Mouse (Mus musculus) myocyte (in vitro differentiated cells): ENCODE data around the gene Sox15. TPM values are rescaled to one million over a fixed set of nuclear protein-coding genes. Genes with fewer than 3 reads are reported as not detected.
"Not testable (repeated sequence)": the region's sequence is repeated elsewhere in the genome, so short reads cannot be mapped to it uniquely, and the experiment has no call there.

Experiments used
- H3K27me3 ChIP-seq: one replicate; pipeline ENCODE4 v1.6.1; 2011; ENCODE audit not compliant: control insufficient read depth, insufficient read depth, insufficient read length
- H3K36me3 ChIP-seq: one replicate; pipeline ENCODE4 v1.6.1; 2011; ENCODE audit not compliant: control insufficient read depth, insufficient read depth
- H3K4me2 ChIP-seq: one replicate; pipeline ENCODE4 v1.6.1; 2011; ENCODE audit warnings: low read depth, control low read depth
- H3K4me3 ChIP-seq: one replicate; pipeline ENCODE4 v1.5.1; 2011; ENCODE audit warnings: mild to moderate bottlenecking, control low read depth, moderate library complexity
- H3K79me2 ChIP-seq: one replicate; pipeline ENCODE4 v1.6.1; 2011; ENCODE audit not compliant: control insufficient read depth, insufficient read depth
- H3ac ChIP-seq: one replicate; pipeline ENCODE4 v1.6.1; 2011; ENCODE audit not compliant: control insufficient read depth, insufficient read length
- CEBPB ChIP-seq: IDR thresholded peaks from 2 replicates; pipeline ENCODE4 v1.6.1; 2011; ENCODE audit warnings: mild to moderate bottlenecking, moderate library complexity; ENCODE audit not compliant: poor library complexity, insufficient read depth, severe bottlenecking
- MAX ChIP-seq: IDR thresholded peaks from one replicate; pipeline ENCODE4 v1.6.1; 2011; ENCODE audit warnings: low read depth, mild to moderate bottlenecking, control low read depth
- MYOD1 ChIP-seq, 3 experiments: IDR thresholded peaks; one replicate each; pipeline ENCODE4 v1.6.1; 2011; ENCODE audit warnings: control low read depth in 2 of 3, low read depth in 2 of 3, mild to moderate bottlenecking in 2 of 3, moderate library complexity in 1 of 3; ENCODE audit not compliant: insufficient read length in 2 of 3, control insufficient read depth in 1 of 3
- MYOG ChIP-seq, 3 experiments: IDR thresholded peaks; one replicate each; pipeline ENCODE4 v1.6.1; 2011; ENCODE audit warnings: control low read depth in 2 of 3, low read depth in 2 of 3, mild to moderate bottlenecking in 2 of 3; ENCODE audit not compliant: insufficient read length in 2 of 3, control insufficient read depth in 1 of 3, insufficient read depth in 1 of 3
- POLR2A ChIP-seq: IDR thresholded peaks from one replicate; pipeline ENCODE4 v1.6.1; 2011; ENCODE audit warnings: low read depth, mild to moderate bottlenecking, control low read depth, moderate library complexity; ENCODE audit not compliant: insufficient read length
- POLR2AphosphoS2 ChIP-seq: IDR thresholded peaks from one replicate; pipeline ENCODE4 v1.6.1; 2011; ENCODE audit warnings: low read depth, control low read depth; ENCODE audit not compliant: insufficient read length
- REST ChIP-seq: IDR thresholded peaks from one replicate; pipeline ENCODE4 v1.6.1; 2011; ENCODE audit warnings: mild to moderate bottlenecking, control low read depth, moderate library complexity; ENCODE audit not compliant: insufficient read depth, insufficient read length
- SRF ChIP-seq: IDR thresholded peaks from one replicate; pipeline ENCODE4 v1.6.1; 2011; ENCODE audit warnings: low read depth; ENCODE audit not compliant: control insufficient read depth, insufficient read length
- TCF12 ChIP-seq: IDR thresholded peaks from one replicate; pipeline ENCODE4 v1.6.1; 2011; ENCODE audit warnings: mild to moderate bottlenecking, control low read depth; ENCODE audit not compliant: poor library complexity, insufficient read depth, severe bottlenecking
- TCF3 ChIP-seq: IDR thresholded peaks from one replicate; pipeline ENCODE4 v1.6.1; 2011; ENCODE audit warnings: low read depth, control low read depth; ENCODE audit not compliant: insufficient read length
- USF1 ChIP-seq: IDR thresholded peaks from one replicate; pipeline ENCODE4 v1.6.1; 2011; ENCODE audit warnings: low read depth, mild to moderate bottlenecking, control low read depth, moderate library complexity
- polyA plus RNA-seq: library from polyadenylated mRNA; unstranded; fragments of >200 nt; fragmentation: generic; extraction: Trizol; gene quantifications from one replicate; pipeline ENCODE4 v1.2.1, GENCODE M21; 2012; ENCODE audit warnings: missing spikeins

Sox15 gene
- polyA plus RNA-seq, 1 experiment = 0.07 TPM

DNA sequence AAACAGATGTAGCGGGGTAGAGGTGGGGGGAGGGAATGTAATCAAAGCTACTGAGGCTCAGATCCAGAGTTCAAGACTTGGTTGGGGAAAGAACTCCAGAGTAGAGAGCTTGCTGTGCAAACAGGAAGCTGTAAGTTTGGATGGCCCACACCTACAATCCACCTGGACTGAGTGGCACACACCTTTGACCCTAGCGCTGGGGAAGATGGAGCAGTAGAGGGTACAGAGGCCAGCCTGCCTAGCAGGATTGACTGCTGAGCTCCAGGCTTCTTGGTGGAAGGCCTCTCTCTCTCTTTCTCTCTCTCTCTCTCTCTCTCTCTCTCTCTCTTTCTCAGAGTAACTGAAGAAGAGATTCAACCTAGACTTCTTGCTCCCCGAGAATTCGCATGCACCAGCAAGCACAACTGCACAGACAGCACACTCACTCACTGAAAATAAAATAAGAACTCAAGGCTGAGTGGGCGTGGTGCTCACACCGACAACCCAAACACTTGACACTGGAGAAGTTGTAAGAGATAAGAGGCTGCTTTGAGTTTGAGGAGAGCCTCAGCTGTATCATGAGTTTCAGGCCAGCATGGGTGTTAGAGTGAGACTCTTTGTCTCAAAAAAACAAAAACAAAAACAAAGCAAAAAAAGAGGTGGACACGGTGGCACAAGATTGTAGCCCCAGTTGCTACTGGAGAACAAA, 34.6 kb upstream of the Sox15 start:
- TF ChIP-seq POLR2AphosphoS2 (no peak), MAX (no peak)
- Histone ChIP-seq H3K79me2 (no peaks in the 10 kb centered on the region), H3K4me3 (no peak overlapping the region), H3K36me3 (no peaks in the 10 kb centered on the region), H3K27me3 (peaks cover 7% of the 10 kb centered on the region), H3ac (no peak overlapping the region), H3K4me2 (no peak overlapping the region)

DNA sequence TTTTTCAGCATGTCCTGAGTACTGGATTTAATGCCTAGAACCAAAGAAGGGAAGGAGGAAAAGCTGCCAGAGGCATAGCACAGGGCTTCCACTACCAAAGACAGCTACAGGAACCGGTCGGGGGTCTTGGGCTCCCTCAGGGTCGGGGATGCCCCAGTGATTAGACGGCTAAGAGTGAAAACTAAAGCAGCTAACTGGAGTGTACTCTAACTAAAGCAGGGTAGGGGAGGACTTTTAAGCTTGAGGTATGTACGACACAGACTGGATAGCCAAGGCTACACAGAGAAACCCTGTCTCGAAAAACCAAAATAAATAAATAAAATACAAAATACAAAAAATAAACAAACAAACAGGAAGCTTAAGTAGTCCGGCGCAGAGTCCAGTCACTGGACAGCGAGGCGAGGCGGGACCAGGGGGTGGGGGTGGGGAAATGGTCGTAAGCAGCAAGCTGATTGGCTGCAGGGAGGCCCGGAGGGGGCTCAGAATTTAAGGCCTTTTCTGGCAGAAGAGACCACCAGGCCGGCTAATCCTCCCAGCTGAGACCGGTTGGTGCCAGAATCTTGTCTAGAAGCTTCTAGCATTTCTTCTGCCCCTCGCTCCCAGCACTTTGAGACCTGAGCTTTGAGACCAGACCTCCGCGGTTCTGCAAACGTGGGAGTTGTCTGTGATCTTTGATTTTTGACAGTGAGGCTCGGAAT, 33.4 kb upstream of the Sox15 start, which contains the start of gene Sat2:
Sat2 (plus strand) TSS at position 454 of the 698 bp plus-strand sequence.
- Histone ChIP-seq H3K27me3 (peaks cover 7% of the 10 kb centered on the region), H3K4me2 (peak within 1 kb of the TSS; percentile 91), H3ac (peak within 1 kb of the TSS; percentile 24), H3K79me2 (no peaks in the 10 kb centered on the region), H3K4me3 (peak within 1 kb of the TSS; percentile 55), H3K36me3 (no peaks in the 10 kb centered on the region)
- no peak for TF ChIP-seq REST
- TF ChIP-seq POLR2A = peak; percentile 31

DNA sequence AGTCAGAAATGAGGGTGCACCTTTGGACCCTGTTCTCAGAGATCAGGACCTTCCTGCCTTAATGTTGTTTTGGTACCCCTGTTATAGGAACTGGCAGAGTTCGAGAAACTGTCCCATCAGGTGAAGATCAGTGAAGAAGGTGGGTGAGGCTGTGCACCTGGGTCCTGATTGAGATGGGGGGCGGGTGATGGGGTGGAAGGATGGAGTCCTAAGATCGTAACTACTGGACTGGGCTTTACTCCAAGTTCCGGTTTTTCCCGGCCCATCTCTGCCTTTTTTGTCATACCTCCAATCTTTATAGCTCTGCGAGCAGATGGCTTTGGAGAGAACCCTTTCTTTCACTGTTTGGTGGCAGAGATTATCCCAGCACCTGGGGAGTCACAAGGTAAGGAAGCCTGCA, 32.7 kb upstream of the Sox15 start:
- Histone ChIP-seq H3K36me3 (no peaks in the 10 kb centered on the region), H3K4me3 (peak overlapping the region; percentile 55), H3K79me2 (no peaks in the 10 kb centered on the region), H3K4me2 (peak overlapping the region; percentile 91), H3K27me3 (peaks cover 7% of the 10 kb centered on the region), H3ac (peak overlapping the region; percentile 24)
- TF ChIP-seq TCF3 (no peak), SRF (no peak), MYOG (IDR thresholded peaks at IDR 0.05; ENCODE audit: control insufficient read depth in 1 of 3, insufficient read depth in 1 of 3, insufficient read length in 2 of 3, low read depth in 2 of 3) (no peak), POLR2AphosphoS2 (no peak), MAX (no peak), MYOD1 (IDR thresholded peaks at IDR 0.05; ENCODE audit: control insufficient read depth in 1 of 3, insufficient read length in 2 of 3, low read depth in 2 of 3) (no peak), TCF12 (no peak), USF1 (no peak), REST (no peak), POLR2A (no peak)

DNA sequence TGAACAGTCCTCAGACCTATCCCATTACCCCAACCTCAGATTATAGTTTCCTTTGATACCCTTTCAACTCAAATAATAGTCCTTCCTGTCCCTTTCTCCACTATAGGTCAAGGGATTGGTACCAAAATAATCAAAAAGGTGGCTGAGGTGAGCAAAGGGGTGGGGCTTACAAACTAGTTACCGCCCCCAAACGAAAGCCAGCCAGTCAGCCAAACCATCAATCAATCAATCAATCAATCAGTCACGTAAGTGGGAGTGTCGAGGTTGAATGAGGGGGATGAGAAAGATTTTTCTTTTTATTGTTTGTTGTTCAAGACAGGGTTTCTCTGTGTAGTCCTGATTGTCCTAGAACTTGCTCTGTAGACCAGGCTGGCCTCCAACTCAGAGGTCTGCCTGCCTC, 32.1 kb upstream of the Sox15 start:
- Histone ChIP-seq H3K79me2 (no peaks in the 10 kb centered on the region), H3K4me3 (peak overlapping the region; percentile 55), H3K4me2 (no peak overlapping the region), H3K27me3 (peaks cover under 1% of the 10 kb centered on the region), H3ac (no peak overlapping the region), H3K36me3 (no peaks in the 10 kb centered on the region)
- TF ChIP-seq CEBPB = no peak

DNA sequence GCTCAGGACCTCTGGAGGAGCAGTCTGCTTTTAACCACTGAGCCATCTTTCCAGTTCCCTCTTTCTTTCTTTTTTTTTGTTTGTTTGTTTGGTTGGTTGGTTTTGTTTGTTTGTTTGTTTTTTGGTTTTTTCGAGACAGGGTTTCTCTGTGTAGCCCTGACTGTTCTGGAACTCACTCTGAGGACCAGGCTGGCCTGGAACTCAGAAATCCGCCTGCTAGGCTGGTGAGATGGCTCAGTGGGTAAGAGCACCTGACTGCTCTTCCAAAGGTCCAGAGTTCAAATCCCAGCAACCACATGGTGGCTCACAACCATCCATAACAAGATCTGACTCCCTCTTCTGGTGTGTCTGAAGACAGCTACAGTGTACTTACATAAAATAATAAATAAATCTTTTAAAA, 30.8 kb upstream of the Sox15 start:
- not testable (repeated sequence) for H3ac ChIP-seq, H3K4me3 ChIP-seq

DNA sequence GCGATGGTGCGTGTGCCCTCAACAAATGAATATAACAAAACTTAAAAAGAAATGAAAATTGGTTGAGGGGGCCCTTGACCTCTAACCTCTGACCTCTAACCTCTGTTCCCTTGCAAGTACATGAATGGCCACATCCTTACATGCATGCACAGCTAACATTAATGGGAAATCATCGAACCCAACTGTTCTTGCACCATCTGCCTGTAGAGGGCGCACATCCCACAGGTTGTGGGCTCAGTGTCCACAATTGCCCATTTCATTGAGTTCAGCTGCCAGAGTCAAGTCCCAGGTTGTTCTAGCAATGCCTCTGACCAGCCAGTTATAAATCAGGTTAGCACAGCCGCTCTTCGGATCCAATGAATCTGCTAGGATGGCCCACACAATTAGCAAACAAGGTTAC, 26.8 kb upstream of the Sox15 start:
- no peaks in the 10 kb centered on the region for H3K36me3 ChIP-seq
- TF ChIP-seq MYOG (IDR thresholded peaks at IDR 0.05; ENCODE audit: control insufficient read depth in 1 of 3, insufficient read depth in 1 of 3, insufficient read length in 2 of 3, low read depth in 2 of 3) (peak in 1 of 3 experiments; percentile 8), MAX (no peak), MYOD1 (IDR thresholded peaks at IDR 0.05; ENCODE audit: control insufficient read depth in 1 of 3, insufficient read length in 2 of 3, low read depth in 2 of 3) (no peak)
- H3ac ChIP-seq = no peak overlapping the region
- H3K4me3 ChIP-seq = no peak overlapping the region
- H3K79me2 ChIP-seq = peaks cover 1% of the 10 kb centered on the region
- H3K27me3 ChIP-seq = no peaks in the 10 kb centered on the region
- peak overlapping the region; percentile 48 for H3K4me2 ChIP-seq

More for the DNA sequence above, 30.8 kb upstream of the Sox15 start:
- not testable (repeated sequence) for H3K36me3 ChIP-seq, H3K27me3 ChIP-seq, H3K4me2 ChIP-seq, H3K79me2 ChIP-seq
